Mouse (Mus musculus) stomach, postnatal 0 days (tissue): ENCODE data around the gene Foxs1. TPM values are rescaled to one million over a fixed set of nuclear protein-coding genes. Genes with fewer than 3 reads are reported as not detected.

ENCODE experiments used
- ATAC-seq: fragments of 200-750 bp; cut with Nextera tagmentation; 2 replicates; pipeline ENCODE4 v1.8.0; 2017; ENCODE audit not compliant: low FRiP score, low TSS enrichment
- DNase-seq: peaks from one replicate; pipeline ENCODE4 v3.0.0-alpha.2; 2016; ENCODE audit warnings: low spot score
- H3K27ac ChIP-seq: fragments of 300-500 bp; sonication (generic); replicated peaks from 2 replicates; pipeline ENCODE4 v1.5.1; 2014; ENCODE audit warnings: mild to moderate bottlenecking, control low read depth
- H3K27me3 ChIP-seq: fragments of 300-500 bp; sonication (generic); 2 replicates; pipeline ENCODE4 v1.6.1; 2014; ENCODE audit warnings: low read length; ENCODE audit not compliant: control insufficient read depth, insufficient read depth
- H3K36me3 ChIP-seq: fragments of 300-500 bp; sonication (generic); 2 replicates; pipeline ENCODE4 v1.6.1; 2014; ENCODE audit warnings: low read length, mixed read lengths; ENCODE audit not compliant: control insufficient read depth, insufficient read depth
- H3K4me1 ChIP-seq: fragments of 300-500 bp; sonication (generic); replicated peaks from 2 replicates; pipeline ENCODE4 v1.6.1; 2014; ENCODE audit warnings: antibody characterized with exemption; ENCODE audit not compliant: control insufficient read depth, insufficient read depth
- H3K4me2 ChIP-seq: fragments of 300-500 bp; sonication (generic); replicated peaks from 2 replicates; pipeline ENCODE4 v1.6.1; 2014; ENCODE audit warnings: low read depth, mild to moderate bottlenecking, control low read depth, moderate library complexity
- H3K4me3 ChIP-seq: fragments of 300-500 bp; sonication (generic); 2 replicates; pipeline ENCODE4 v1.5.1; 2014; ENCODE audit warnings: low read depth, low read length, control low read depth
- H3K9ac ChIP-seq: fragments of 300-500 bp; sonication (generic); 2 replicates; pipeline ENCODE4 v1.6.1; 2014; ENCODE audit warnings: mild to moderate bottlenecking, low read length, control low read depth, mixed read lengths
- H3K9me3 ChIP-seq: fragments of 300-500 bp; sonication (generic); 2 replicates; pipeline ENCODE4 v1.6.1; 2016; ENCODE audit warnings: low read length; ENCODE audit not compliant: control insufficient read depth
- CTCF ChIP-seq: IDR thresholded peaks from 2 replicates; pipeline ENCODE4 v1.5.1; 2016; ENCODE audit warnings: antibody characterized with exemption, low read depth, mild to moderate bottlenecking, moderate library complexity
- EP300 ChIP-seq: optimal IDR thresholded peaks from 2 replicates; pipeline ENCODE3; 2016; ENCODE audit warnings: antibody characterized with exemption
- WGBS: fragments of 180-500 bp; shearing (Covaris S2); extraction: QIAGEN DNeasy Blood & Tissue Kit; methylation state at CpG from one replicate; pipeline ENCODE4 v1.1.7; 2014; 5-methylcytosine and 5-hydroxymethylcytosine counted together
- polyA plus RNA-seq: library from polyadenylated mRNA; unstranded; fragments of >200 nt; fragmentation: Nextera tagmentation; extraction: Ambion mirVana; gene quantifications from 2 replicates; pipeline ENCODE4 v1.2.1, GENCODE M21; 2015

The Foxs1 gene
- polyA plus RNA-seq, 1 experiment from 2014 or later, result 2.6 TPM

DNA sequence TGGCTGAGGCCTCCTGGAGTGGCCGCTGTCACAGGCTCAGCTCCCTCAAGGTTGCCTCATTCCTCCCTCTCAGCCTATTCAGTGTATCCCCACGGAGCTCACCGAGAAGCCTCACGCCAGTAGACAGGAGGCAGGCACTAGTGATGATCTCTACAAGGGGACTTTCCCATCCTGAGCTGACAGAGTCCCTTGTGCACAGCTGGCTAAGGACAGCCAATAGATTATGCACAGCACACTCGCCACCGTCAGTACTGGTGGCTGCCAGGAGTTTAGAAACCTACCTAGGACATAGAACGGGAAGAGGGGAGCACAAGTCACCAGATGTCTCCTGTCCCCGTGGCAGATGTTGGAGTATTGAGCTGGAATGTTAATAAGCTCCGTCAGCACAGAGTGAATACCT lies 15.3 kb downstream of the Foxs1 start:
- WGBS, result 46% methylated on average over 9 of the region's 9 CpGs
- ATAC-seq, result no peak
- TF ChIP-seq EP300 (no peak), CTCF (no peak)

DNA sequence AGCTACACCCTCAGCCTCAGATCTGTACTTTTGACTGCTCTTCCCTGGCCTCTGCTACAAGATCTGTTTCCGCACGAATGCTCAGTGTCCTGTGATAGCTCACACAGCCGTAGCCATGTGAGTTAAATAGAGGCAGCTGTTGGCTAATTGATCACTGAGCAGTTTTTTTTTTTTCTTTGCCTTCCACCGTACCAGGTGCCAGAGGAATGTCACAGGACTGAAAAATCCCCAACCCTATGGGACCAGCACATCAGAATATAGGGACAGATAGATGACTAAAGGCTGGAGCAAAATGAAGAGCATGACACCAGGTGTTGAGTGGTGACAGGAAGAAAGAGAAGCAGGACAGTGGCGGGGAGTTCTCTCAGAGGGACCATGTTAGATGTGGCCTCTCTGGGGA lies 16.9 kb downstream of the Foxs1 start:
- Histone ChIP-seq H3K4me3 (no peak overlapping the region), H3K9ac (no peak overlapping the region), H3K27me3 (peaks cover 3% of the 10 kb centered on the region; the same call in 1 of the 2 replicates), H3K9me3 (no peaks in the 10 kb centered on the region), H3K4me1 (no peaks in the 10 kb centered on the region), H3K4me2 (no peak overlapping the region), H3K36me3 (no peaks in the 10 kb centered on the region), H3K27ac (no peak overlapping the region)
- DNase-seq (no peak), ATAC-seq (no peak)
- WGBS, result 62% methylated on average over 5 of the region's 5 CpGs
- TF ChIP-seq CTCF (no peak), EP300 (no peak)

More for the DNA sequence above, 15.3 kb downstream of the Foxs1 start:
- H3K9me3 ChIP-seq, result no peaks in the 10 kb centered on the region
- no peaks in the 10 kb centered on the region for H3K4me1 ChIP-seq
- H3K27ac ChIP-seq, result no peak overlapping the region
- no peaks in the 10 kb centered on the region for H3K36me3 ChIP-seq
- DNase-seq, result no peak
- no peaks in the 10 kb centered on the region for H3K27me3 ChIP-seq
- H3K9ac ChIP-seq, result no peak overlapping the region
- H3K4me2 ChIP-seq, result no peak overlapping the region
- no peak overlapping the region for H3K4me3 ChIP-seq

DNA sequence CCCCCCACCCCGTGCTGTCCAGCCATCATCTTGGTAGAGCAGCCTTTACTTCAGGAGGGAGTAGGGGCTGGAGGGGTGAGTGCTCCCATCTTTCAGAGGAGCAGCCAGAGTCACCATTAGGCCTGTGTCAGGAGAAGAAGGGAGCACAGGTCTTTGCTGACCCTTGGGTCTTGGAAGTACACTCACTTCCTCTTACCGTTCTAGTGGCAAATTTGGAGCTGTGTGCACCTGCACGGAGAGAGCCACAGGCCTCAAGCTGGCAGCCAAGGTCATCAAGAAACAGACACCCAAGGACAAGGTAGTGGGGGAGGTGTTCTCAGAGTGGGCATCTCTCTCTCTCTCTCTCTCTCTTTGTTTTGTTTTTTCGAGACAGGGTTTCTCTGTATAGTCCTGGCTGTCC lies 17.6 kb downstream of the Foxs1 start:
- no peak overlapping the region for H3K27ac ChIP-seq
- no peaks in the 10 kb centered on the region for H3K36me3 ChIP-seq
- peaks cover 3% of the 10 kb centered on the region; the same call in 1 of the 2 replicates for H3K27me3 ChIP-seq
- TF ChIP-seq CTCF (no peak), EP300 (no peak)
- H3K4me3 ChIP-seq, result no peak overlapping the region
- DNase-seq (no peak), ATAC-seq (no peak)
- no peaks in the 10 kb centered on the region for H3K9me3 ChIP-seq
- 53% methylated on average over 4 of the region's 4 CpGs for WGBS
- H3K4me2 ChIP-seq, result no peak overlapping the region
- H3K4me1 ChIP-seq, result no peaks in the 10 kb centered on the region
- H3K9ac ChIP-seq, result no peak overlapping the region

DNA sequence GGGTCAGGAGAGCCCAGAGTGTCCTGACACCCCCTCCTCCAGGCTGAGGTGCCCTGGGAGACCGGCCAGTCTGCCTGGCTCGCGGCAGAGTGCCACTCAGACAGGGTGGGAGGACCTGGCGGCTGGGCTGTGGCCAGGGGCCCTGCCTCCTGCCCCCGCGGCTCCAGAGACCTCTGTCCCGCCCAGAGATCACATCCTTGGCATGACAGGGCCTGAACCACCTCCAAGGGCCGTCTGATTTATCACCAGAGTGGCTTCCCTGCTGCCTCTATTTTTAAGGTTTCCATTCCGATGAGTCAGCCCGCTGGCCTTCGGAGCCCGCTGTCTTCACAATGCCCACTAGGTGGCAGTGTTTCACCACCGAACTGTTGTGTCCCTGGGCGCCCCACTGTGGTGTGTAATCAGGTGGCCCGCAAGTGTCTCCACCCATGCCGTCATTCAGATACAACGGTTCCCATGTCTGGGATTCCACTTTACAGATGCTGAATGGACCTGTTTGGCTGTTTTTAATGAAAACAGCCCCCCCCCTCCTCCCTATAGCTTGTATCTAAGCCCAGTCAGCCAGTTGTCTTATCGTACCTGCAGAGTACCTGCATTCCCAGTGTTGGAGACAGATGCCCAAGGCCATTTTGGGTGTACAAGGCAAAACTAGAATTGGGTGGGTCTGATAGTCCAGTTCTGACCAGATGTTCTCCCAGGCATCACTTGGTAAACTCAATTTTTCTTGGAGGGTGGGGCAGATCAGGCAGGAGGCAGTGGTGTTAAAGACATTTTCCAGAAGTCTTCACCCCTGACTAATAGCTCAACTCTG lies 18.5 kb downstream of the Foxs1 start:
- H3K4me1 ChIP-seq, result no peaks in the 10 kb centered on the region
- ATAC-seq (peak; percentile 82), DNase-seq (peak; percentile 83)
- no peak for TF ChIP-seq EP300
- TF ChIP-seq CTCF, result peak; percentile 98
- no peaks in the 10 kb centered on the region for H3K36me3 ChIP-seq
- peaks cover 3% of the 10 kb centered on the region; the same call in 1 of the 2 replicates for H3K27me3 ChIP-seq
- H3K9ac ChIP-seq, result no peak overlapping the region
- H3K4me2 ChIP-seq, result peak overlapping the region; percentile 31
- no peaks in the 10 kb centered on the region for H3K9me3 ChIP-seq
- no peak overlapping the region for H3K27ac ChIP-seq
- WGBS, result 1% methylated on average over 16 of the region's 18 CpGs
- no peak overlapping the region for H3K4me3 ChIP-seq

DNA sequence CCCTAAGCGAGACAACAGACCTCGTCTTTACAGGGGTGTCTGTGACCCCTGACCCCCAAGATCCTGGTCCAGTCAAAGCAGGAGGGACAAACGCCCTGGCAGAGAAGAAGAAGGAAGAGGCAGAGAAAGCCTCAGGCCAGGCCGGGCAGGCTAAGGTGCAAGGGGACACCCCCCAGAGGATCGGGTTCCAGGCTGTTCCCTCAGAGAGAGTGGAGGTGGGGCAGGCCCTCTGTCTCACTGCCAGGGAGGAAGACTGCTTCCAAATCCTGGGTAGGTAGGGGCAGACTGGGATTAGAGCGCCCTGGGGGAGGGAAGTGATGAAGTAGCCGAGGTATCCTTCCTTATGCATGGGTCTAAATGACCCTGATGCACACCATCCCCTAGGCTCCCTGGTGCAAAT lies 19.5 kb downstream of the Foxs1 start:
- Histone ChIP-seq H3K27ac (no peak overlapping the region), H3K27me3 (peaks cover 3% of the 10 kb centered on the region; the same call in 1 of the 2 replicates)
- 35% methylated on average over 7 of the region's 7 CpGs for WGBS

DNA sequence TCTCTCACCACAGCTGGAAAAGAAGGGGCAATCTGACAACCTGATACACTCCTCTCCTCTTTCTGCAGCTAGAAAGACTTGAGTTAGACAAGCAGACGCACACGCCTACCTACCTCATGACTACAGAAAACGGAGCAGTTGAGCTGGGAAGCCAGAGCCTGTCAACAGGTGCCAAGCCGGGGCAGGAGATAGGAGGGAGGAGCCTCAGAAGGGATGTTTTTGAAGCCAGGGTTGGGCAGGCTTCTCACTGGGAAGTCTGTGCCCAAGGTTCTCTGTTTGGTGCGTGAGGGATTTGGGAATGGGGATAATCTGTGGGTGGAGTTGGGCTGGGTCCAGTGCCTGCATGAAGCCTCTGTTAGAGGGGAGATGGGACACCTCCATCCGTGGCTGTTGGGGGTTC lies 21.6 kb downstream of the Foxs1 start:
- H3K4me1 ChIP-seq, result no peaks in the 10 kb centered on the region
- no peak overlapping the region for H3K27ac ChIP-seq
- 30% methylated on average over 6 of the region's 6 CpGs for WGBS
- no peak overlapping the region for H3K9ac ChIP-seq
- peaks cover 3% of the 10 kb centered on the region; the same call in 1 of the 2 replicates for H3K27me3 ChIP-seq
- no peaks in the 10 kb centered on the region for H3K9me3 ChIP-seq
- no peak overlapping the region for H3K4me3 ChIP-seq
- ATAC-seq (no peak), DNase-seq (no peak)
- no peak overlapping the region for H3K4me2 ChIP-seq
- H3K36me3 ChIP-seq, result no peaks in the 10 kb centered on the region
- TF ChIP-seq CTCF, result no peak

More for the DNA sequence above, 19.5 kb downstream of the Foxs1 start:
- Histone ChIP-seq H3K36me3 (no peaks in the 10 kb centered on the region), H3K4me1 (no peaks in the 10 kb centered on the region), H3K9me3 (no peaks in the 10 kb centered on the region), H3K4me2 (no peak overlapping the region), H3K9ac (no peak overlapping the region), H3K4me3 (no peak overlapping the region)
- TF ChIP-seq CTCF (no peak), EP300 (no peak)
- DNase-seq (no peak), ATAC-seq (no peak)
